Mouse (Mus musculus): ENCODE results near the gene Cyth2. TPM values are rescaled to one million over a fixed set of nuclear protein-coding genes. Genes with fewer than 3 reads are reported as not detected.
A peak's percentile ranks its signal among the peaks of the same experiment; 100 is the strongest.

Cyth2 gene
- polyA plus RNA-seq, 1 experiment from 2014 or later = 106 TPM

DNA sequence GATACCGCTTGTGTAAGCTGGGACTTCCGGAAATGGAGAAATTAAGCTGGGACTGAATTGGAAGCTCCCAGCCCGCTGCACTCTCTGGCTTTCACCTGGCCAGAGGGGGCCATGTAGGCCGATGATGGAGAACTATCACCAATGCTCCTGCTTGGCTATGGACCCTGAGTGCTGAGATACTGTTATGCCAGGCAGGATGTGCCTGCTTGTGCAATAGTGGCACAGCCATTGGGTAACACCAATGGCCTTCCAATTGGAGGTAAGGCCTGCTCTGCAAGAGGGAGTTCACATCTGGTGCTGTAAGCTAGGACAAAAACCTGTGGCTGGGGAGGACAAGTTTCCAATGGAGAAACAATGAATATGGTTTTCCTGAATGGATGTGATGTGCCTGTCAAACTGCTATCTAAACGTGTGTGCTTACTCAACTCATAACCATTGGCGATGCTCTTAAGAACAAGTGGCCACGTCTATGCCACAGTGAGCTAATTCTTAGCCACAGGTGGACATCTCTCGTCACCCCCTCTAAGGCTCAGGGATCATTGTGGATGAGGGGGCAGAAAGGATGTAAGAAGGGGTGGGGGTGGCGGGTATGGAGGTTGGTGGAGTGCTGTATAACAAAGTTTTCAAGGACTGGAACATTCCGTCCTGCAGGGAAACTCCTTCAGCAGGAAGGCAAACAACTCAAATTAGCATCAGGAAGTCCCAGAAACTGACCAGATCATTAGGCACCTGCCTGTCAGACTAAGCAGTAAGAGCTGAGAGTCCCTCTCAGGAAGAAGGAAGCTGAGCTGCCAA, 28.8 kb upstream of the Cyth2 start:
- WGBS = 80% methylated on average over 10 of the region's 10 CpGs
- Histone ChIP-seq H3K4me3 (ENCODE audit: low read depth, low read length) (no peak overlapping the region), H3K27ac (replicated peaks; ENCODE audit: low read depth, low read length) (no peak overlapping the region), H3K4me1 (ENCODE audit: control insufficient read depth, insufficient read depth, low read length) (no peaks in the 10 kb centered on the region), H3K36me3 (ENCODE audit: control insufficient read depth, insufficient read depth, low read length) (no peaks in the 10 kb centered on the region), H3K9ac (ENCODE audit: low read depth, low read length) (no peak overlapping the region), H3K27me3 (replicated peaks; ENCODE audit: control insufficient read depth, insufficient read depth, low read length) (peaks cover 12% of the 10 kb centered on the region), H3K9me3 (ENCODE audit: control insufficient read depth, low read length) (no peaks in the 10 kb centered on the region), H3K4me2 (ENCODE audit: low read depth, low read length) (no peak overlapping the region)
- no peak for DNase-seq (ENCODE audit: low spot score)
- no peak for ATAC-seq (ENCODE audit: low read depth)

DNA sequence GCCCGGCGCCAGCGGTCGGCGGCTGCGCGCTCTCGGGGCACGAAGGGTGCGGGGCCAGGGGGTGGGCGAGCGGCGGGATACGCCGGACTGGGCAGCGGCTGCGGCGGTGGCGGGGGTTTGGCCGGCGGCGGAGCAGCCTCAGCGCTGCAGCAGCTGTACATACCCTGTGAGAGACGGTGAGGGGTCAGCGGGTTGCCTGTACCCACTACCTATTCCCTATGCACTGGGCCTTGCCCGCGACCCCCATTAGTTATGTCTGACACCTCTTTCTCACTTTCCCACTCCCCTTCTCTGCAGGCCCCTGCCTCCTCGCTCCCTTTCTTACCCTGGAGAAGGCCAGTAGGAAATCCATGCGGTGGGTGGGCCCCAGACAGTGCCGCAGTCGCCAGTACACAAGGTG, 19.5 kb upstream of the Cyth2 start:
- H3K27me3 ChIP-seq (replicated peaks; ENCODE audit: control insufficient read depth, insufficient read depth, low read length) = peaks cover 50% of the 10 kb centered on the region
- H3K4me2 ChIP-seq (ENCODE audit: low read depth, low read length) = peak overlapping the region; percentile 58
- no peak overlapping the region for H3K27ac ChIP-seq (replicated peaks; ENCODE audit: low read depth, low read length)
- DNase-seq (ENCODE audit: low spot score) (no peak), ATAC-seq (ENCODE audit: low read depth) (no peak)
- H3K9me3 ChIP-seq (ENCODE audit: control insufficient read depth, low read length) = no peaks in the 10 kb centered on the region
- peak overlapping the region; percentile 45 for H3K4me3 ChIP-seq (ENCODE audit: low read depth, low read length)
- peaks cover 10% of the 10 kb centered on the region for H3K4me1 ChIP-seq (ENCODE audit: control insufficient read depth, insufficient read depth, low read length)
- H3K36me3 ChIP-seq (ENCODE audit: control insufficient read depth, insufficient read depth, low read length) = peaks cover 4% of the 10 kb centered on the region; the same call in 1 of the 2 replicates
- WGBS = 10% methylated on average over 13 of the region's 31 CpGs
- peak overlapping the region; percentile 57 for H3K9ac ChIP-seq (ENCODE audit: low read depth, low read length)

DNA sequence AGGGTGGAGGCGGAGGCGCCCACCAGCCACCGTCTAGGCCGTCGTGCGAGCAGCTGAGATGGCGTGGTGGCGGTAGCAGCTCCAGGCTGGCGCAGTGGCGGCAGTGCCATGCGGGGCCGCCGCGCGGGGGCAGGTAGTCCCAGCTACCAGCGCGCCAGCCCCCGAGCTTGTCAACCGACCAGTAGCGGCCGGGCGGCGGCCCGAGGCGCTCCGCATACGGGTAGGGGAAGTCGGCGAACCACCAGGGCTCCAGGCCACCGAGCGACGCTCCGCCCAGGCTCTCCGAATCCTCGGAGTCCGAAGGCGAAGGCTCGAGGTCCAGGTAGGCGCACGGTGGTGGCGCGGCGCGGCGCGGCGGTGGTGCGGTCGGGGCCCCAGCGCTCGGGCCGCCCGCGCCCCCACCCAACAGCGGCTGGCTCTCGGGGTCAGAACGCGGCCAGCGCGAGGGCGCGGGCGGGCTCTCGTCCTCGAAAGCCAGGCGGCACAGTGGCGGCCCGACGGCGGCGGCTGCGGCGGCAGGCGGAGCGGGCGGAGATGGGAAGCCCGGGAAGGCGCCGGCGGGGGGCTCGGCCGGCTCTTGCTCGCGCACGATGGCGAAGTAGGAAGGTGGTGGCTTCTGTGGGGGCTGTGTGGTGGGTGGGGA, 18.9 kb upstream of the Cyth2 start:
- peaks cover 10% of the 10 kb centered on the region; the same call in 1 of the 2 replicates for H3K36me3 ChIP-seq (ENCODE audit: control insufficient read depth, insufficient read depth, low read length)
- peak overlapping the region; percentile 45 for H3K4me3 ChIP-seq (ENCODE audit: low read depth, low read length)
- no peaks in the 10 kb centered on the region for H3K9me3 ChIP-seq (ENCODE audit: control insufficient read depth, low read length)
- no peak overlapping the region for H3K27ac ChIP-seq (replicated peaks; ENCODE audit: low read depth, low read length)
- H3K9ac ChIP-seq (ENCODE audit: low read depth, low read length) = peak overlapping the region; percentile 57
- DNase-seq (ENCODE audit: low spot score) = no peak
- 0% methylated on average over 7 of the region's 86 CpGs for whole genome bisulfite sequencing
- ATAC-seq (ENCODE audit: low read depth) = no peak
- H3K4me1 ChIP-seq (ENCODE audit: control insufficient read depth, insufficient read depth, low read length) = peaks cover 10% of the 10 kb centered on the region
- peak overlapping the region; percentile 58 for H3K4me2 ChIP-seq (ENCODE audit: low read depth, low read length)
- H3K27me3 ChIP-seq (replicated peaks; ENCODE audit: control insufficient read depth, insufficient read depth, low read length) = peaks cover 50% of the 10 kb centered on the region

DNA sequence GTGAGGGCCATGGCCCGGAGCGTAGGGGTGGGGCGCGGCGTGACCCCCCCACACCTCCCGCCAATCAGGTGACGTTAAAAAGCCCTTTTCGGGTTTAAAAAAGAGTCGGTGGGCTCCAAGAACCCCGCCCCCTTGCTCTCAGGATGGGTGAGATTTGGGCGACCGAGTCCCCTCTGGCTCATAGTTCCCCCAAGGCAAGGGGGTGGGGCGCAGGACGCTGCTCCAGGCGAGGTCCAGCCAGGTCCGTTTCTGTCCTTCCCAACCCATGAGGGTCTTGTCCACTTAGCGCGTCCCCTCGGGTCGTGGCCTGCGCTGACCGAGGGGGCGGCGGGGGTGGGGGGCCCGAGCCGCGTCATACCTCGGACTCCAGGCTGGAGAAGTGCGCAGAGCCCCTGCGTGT, 18.0 kb upstream of the Cyth2 start:
- Histone ChIP-seq H3K27me3 (replicated peaks; ENCODE audit: control insufficient read depth, insufficient read depth, low read length) (peaks cover 50% of the 10 kb centered on the region), H3K4me1 (ENCODE audit: control insufficient read depth, insufficient read depth, low read length) (peaks cover 10% of the 10 kb centered on the region), H3K4me2 (ENCODE audit: low read depth, low read length) (peak overlapping the region; percentile 58), H3K9me3 (ENCODE audit: control insufficient read depth, low read length) (no peaks in the 10 kb centered on the region), H3K27ac (replicated peaks; ENCODE audit: low read depth, low read length) (no peak overlapping the region), H3K4me3 (ENCODE audit: low read depth, low read length) (peak overlapping the region; percentile 45), H3K9ac (ENCODE audit: low read depth, low read length) (peak overlapping the region; percentile 57), H3K36me3 (ENCODE audit: control insufficient read depth, insufficient read depth, low read length) (peaks cover 19% of the 10 kb centered on the region)
- ATAC-seq (ENCODE audit: low read depth) (no peak), DNase-seq (ENCODE audit: low spot score) (no peak)
- WGBS = 11% methylated on average over 22 of the region's 30 CpGs

DNA sequence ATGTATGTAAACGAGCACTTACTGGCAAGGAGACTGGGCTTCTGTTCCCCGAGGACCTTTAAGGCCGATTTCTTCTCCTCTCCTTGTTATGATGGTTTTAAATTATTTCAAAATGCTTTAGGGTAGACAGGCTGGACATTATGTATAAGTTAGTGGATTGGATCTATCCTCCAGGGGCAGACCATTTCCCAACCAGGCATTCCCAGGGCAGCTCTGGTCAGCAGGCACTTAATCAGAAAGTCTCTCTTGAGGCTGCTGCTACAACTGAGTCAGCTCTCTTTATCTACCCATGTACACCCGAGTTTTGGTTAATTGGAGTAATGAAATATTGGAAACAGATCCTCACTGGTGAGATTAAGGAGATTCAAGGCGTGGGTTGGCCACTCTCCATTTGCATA, 16.7 kb upstream of the Cyth2 start:
- no peaks in the 10 kb centered on the region for H3K9me3 ChIP-seq (ENCODE audit: control insufficient read depth, low read length)
- H3K9ac ChIP-seq (ENCODE audit: low read depth, low read length) = no peak overlapping the region
- H3K27ac ChIP-seq (replicated peaks; ENCODE audit: low read depth, low read length) = no peak overlapping the region
- H3K27me3 ChIP-seq (replicated peaks; ENCODE audit: control insufficient read depth, insufficient read depth, low read length) = peaks cover 50% of the 10 kb centered on the region
- ATAC-seq (ENCODE audit: low read depth) (no peak; the same call in 1 of the 2 replicates), DNase-seq (ENCODE audit: low spot score) (no peak)
- H3K4me2 ChIP-seq (ENCODE audit: low read depth, low read length) = peak overlapping the region; percentile 72
- 15% methylated on average over 5 of the region's 5 CpGs for WGBS
- H3K4me1 ChIP-seq (ENCODE audit: control insufficient read depth, insufficient read depth, low read length) = peaks cover 10% of the 10 kb centered on the region
- H3K4me3 ChIP-seq (ENCODE audit: low read depth, low read length) = peak overlapping the region; percentile 71
- H3K36me3 ChIP-seq (ENCODE audit: control insufficient read depth, insufficient read depth, low read length) = peaks cover 32% of the 10 kb centered on the region

DNA sequence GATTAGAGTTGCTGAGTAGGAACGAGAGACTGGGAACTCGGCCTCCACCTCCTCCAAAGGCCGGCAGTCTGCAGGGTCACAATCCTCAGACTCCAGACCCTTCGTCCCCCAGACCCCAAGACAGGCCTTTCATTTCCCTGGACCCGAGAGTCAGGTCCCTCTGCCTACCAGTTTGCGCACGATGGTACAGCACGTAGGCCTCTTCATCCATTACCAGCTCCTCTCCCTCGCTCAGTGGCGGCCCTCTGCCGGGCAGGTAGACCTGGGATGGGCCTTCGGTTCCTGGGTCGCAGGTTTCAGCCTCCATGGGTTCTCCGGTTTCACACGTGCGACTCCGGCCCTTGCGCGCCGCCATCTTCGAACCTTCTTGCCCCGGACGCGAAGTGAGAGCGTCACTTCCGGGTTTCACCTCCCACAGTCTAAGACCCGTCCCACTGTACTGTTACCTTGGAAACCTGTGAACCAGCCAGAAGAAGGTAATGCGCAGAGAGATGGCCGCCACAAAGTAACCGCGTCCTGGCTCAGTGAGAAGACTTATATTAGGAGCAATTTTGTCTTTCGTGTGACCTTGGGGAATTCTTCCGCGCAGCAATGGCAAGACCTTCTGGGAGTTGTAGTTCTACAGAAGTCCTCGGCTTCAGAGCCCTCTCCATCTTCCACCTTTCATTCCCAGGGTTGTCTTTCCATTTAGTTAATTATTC, 16.2 kb upstream of the Cyth2 start, which contains the start of gene Grwd1:
TSS of gene Grwd1 (minus strand) at position 518 of the 701 bp plus-strand sequence.
- Histone ChIP-seq H3K27ac (replicated peaks; ENCODE audit: low read depth, low read length) (no peak within 1 kb of the TSS; the same call in 1 of the 2 replicates), H3K36me3 (ENCODE audit: control insufficient read depth, insufficient read depth, low read length) (peaks cover 37% of the 10 kb centered on the region), H3K4me1 (ENCODE audit: control insufficient read depth, insufficient read depth, low read length) (peaks cover 10% of the 10 kb centered on the region), H3K4me3 (ENCODE audit: low read depth, low read length) (peak within 1 kb of the TSS; percentile 71), H3K9me3 (ENCODE audit: control insufficient read depth, low read length) (no peaks in the 10 kb centered on the region), H3K4me2 (ENCODE audit: low read depth, low read length) (peak within 1 kb of the TSS; percentile 72), H3K9ac (ENCODE audit: low read depth, low read length) (peak within 1 kb of the TSS; percentile 70), H3K27me3 (replicated peaks; ENCODE audit: control insufficient read depth, insufficient read depth, low read length) (peaks cover 46% of the 10 kb centered on the region)
- DNase-seq (ENCODE audit: low spot score) (peak; percentile 96), ATAC-seq (ENCODE audit: low read depth) (peak; percentile 92)
- WGBS = 1% methylated on average over 28 of the region's 35 CpGs

DNA sequence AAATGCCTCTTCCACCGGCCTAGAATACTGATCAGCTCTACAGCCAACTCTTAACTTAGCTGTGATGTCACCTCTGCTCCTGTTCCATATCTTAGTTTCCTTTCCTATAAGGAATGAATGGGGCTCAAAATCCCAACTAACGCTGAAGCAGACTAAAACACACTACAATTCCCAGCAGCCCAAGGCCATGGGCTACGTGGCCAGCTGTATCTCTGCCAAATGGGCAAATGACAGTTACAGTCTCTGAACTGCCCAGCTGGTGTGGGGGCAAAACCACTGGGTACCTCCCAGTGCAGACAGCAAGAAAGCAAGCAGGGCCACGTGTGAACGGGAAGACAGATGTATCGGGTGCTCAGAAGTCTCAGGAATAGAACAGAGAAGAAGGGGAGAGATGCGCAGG, 12.2 kb upstream of the Cyth2 start:
- Histone ChIP-seq H3K36me3 (ENCODE audit: control insufficient read depth, insufficient read depth, low read length) (peaks cover 64% of the 10 kb centered on the region), H3K4me2 (ENCODE audit: low read depth, low read length) (no peak overlapping the region), H3K27ac (replicated peaks; ENCODE audit: low read depth, low read length) (no peak overlapping the region), H3K27me3 (replicated peaks; ENCODE audit: control insufficient read depth, insufficient read depth, low read length) (peaks cover 6% of the 10 kb centered on the region), H3K4me1 (ENCODE audit: control insufficient read depth, insufficient read depth, low read length) (peaks cover 6% of the 10 kb centered on the region; the same call in 1 of the 2 replicates), H3K9me3 (ENCODE audit: control insufficient read depth, low read length) (no peaks in the 10 kb centered on the region), H3K4me3 (ENCODE audit: low read depth, low read length) (no peak overlapping the region), H3K9ac (ENCODE audit: low read depth, low read length) (no peak overlapping the region)
- DNase-seq (ENCODE audit: low spot score) = no peak
- WGBS = 91% methylated on average over 7 of the region's 7 CpGs
- no peak for ATAC-seq (ENCODE audit: low read depth)

DNA sequence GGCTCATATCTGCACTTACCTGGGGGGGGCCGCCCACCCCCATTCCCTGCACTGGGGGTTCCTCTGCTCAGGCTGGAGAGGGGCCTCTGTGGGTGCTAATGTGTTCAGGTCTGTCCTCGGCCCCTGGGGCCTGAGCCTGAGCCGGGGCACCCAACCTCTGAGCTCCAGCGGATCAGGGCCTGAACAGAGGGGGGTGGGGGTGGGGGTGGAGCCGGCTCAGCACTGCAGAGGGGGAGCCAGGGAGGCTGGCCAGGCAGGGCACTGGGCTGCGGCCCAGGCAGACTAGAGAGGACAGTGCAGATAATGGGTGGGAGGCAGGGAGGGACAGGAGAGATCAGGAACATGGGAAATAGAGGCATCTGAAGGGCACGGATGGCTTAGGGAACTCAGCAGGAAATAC, 10.2 kb upstream of the Cyth2 start, which contains the start of gene Kcnj14:
TSS of gene Kcnj14 (minus strand) at position 185 of the 400 bp plus-strand sequence.
- DNase-seq (ENCODE audit: low spot score) (no peak), ATAC-seq (ENCODE audit: low read depth) (no peak)
- H3K4me1 ChIP-seq (ENCODE audit: control insufficient read depth, insufficient read depth, low read length) = no peaks in the 10 kb centered on the region
- no peak within 1 kb of the TSS for H3K4me3 ChIP-seq (ENCODE audit: low read depth, low read length)
- 64% methylated on average over 6 of the region's 7 CpGs for WGBS
- H3K9ac ChIP-seq (ENCODE audit: low read depth, low read length) = no peak within 1 kb of the TSS
- no peaks in the 10 kb centered on the region; the same call in 1 of the 2 replicates for H3K27me3 ChIP-seq (replicated peaks; ENCODE audit: control insufficient read depth, insufficient read depth, low read length)
- H3K4me2 ChIP-seq (ENCODE audit: low read depth, low read length) = no peak within 1 kb of the TSS
- no peak within 1 kb of the TSS for H3K27ac ChIP-seq (replicated peaks; ENCODE audit: low read depth, low read length)
- peaks cover 70% of the 10 kb centered on the region for H3K36me3 ChIP-seq (ENCODE audit: control insufficient read depth, insufficient read depth, low read length)
- H3K9me3 ChIP-seq (ENCODE audit: control insufficient read depth, low read length) = no peaks in the 10 kb centered on the region
